Mouse (Mus musculus) monocyte, adult 5-6 weeks (primary cell): ENCODE results near the gene Mdga2. TPM values are rescaled to one million over a fixed set of nuclear protein-coding genes. Genes with fewer than 3 reads are reported as not detected.

Experiments used
- ATAC-seq: fragments of 153-309, 156-312 bp; replicated peaks from 2 replicates; pipeline ENCODE4 v1.8.0; 2017; ENCODE audit warnings: mild to moderate bottlenecking; ENCODE audit not compliant: low TSS enrichment, insufficient number of reproducible peaks, severe bottlenecking, poor library complexity, low FRiP score
- total RNA-seq: library from RNA; stranded (forward); fragments of 200-1000, 200-491, 200-594 nt; gene quantifications from 3 replicates; pipeline ENCODE4 v1.2.3, GENCODE M21; 2017

Mdga2 gene
- total RNA-seq, 1 experiment from 2014 or later = not detected

DNA sequence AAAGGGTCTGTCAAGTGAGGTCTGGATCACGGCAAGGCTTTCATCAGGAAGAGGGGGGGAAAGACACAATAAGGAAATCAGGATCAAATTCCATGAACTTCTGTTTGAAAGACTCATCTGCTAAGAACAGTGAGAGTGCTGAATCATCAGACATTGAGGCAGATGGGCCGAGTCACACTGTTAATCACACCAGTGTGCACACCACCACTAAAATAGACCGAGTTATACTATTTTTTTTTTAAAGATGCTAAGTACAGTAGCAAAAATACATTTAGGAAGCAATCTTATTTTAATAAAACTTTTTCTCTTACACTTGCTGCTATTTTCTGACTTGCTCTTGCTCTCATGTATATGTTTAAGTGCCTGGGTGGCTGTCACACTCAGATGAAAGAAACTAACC lies 382.0 kb downstream of the Mdga2 start:
- ATAC-seq = no peak

- no peak for ATAC-seq
Measured at GRCm38 (mm10) chr12:66755653-66756052, 466.7 kb downstream of the Mdga2 start.

DNA sequence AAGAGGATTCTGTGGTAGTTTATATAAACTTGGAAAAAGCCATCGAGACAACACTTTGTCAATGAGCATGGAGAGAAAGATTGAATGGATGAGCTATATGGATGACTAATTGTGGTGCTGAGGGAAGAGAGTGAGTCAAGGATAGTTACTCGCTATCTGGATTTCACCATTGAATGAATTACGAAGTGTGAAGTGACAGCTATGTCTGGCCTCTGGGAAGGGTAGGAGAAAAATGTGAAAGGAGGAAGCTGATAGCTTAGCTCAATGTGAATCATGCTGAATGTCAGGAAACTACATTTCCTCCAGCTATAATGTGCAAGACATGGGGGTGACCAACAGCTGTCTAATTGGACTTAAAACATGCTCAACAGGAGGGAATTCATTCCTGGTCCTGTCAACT lies 487.8 kb downstream of the Mdga2 start:
- no peak for ATAC-seq

- no peak for ATAC-seq
Measured at GRCm38 (mm10) chr12:66724474-66724873, 497.9 kb downstream of the Mdga2 start.

DNA sequence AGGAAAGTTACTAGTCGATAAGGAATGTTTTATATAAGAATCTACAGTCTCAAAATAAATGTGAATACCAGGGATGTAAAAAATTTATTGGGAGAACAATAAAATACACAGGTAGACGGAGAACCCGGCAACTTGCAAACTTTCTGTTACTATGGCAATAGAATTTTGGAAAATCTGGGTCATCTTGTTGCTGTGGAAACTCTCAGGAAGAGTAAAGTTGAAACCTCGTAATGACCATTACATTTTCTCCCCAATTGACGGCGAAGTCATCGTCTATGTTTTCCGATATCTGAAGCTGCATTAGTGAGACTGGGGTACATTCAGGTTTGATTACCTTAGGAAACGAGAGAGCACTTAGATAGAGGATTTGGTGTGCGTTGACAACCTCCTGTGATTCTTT lies 514.0 kb downstream of the Mdga2 start:
- ATAC-seq = no peak

- no peak for ATAC-seq
Measured at GRCm38 (mm10) chr12:66707431-66707830, 514.9 kb downstream of the Mdga2 start.

DNA sequence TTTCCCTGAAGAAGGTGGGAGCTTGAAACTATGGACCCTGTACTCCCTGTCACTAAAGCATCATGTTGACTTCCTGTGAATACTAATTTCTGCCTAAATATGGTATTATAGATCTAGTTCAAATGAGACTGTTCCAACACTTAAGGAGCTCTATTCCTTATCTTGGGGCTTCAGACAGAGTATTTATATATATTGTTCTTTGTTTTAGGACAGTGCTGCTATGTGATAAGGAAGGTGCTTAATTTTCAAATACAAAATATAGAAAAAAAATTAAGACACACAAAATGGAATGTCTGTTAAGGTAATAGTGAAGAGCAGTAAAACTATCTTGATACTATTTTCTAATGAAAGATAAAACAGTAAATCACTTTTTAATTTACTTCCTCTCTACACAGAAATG lies 517.3 kb downstream of the Mdga2 start:
- no peak for ATAC-seq

DNA sequence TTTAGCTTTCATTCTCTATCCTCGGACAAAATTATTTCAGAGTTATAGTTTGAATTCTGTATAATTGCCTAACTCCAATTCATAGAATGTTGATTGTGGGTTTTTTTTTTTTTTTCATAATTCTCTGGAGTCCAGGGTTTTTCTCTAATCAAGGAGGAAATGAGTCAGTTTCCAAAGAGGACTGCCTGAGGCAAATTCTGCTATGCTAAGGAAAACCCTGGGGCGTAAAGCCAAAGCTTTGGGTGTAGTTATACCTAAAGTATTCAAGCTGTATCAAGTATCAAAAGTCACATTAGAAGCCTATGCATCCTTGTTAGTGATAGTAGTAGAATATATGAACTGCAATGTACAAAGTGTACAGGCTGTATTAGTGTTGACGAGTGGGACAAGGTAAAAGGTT lies 519.6 kb downstream of the Mdga2 start:
- no peak for ATAC-seq

GRCm38 (mm10) chr12:66679558-66679957 lies 542.8 kb downstream of the Mdga2 start:
- ATAC-seq = no peak

- ATAC-seq = no peak
Measured at GRCm38 (mm10) chr12:66648605-66649552, 573.5 kb downstream of the Mdga2 start.

- ATAC-seq = no peak
Measured at GRCm38 (mm10) chr12:66640408-66640807, 581.9 kb downstream of the Mdga2 start.

- no peak for ATAC-seq
Measured at GRCm38 (mm10) chr12:66619944-66620343, 602.4 kb downstream of the Mdga2 start.

DNA sequence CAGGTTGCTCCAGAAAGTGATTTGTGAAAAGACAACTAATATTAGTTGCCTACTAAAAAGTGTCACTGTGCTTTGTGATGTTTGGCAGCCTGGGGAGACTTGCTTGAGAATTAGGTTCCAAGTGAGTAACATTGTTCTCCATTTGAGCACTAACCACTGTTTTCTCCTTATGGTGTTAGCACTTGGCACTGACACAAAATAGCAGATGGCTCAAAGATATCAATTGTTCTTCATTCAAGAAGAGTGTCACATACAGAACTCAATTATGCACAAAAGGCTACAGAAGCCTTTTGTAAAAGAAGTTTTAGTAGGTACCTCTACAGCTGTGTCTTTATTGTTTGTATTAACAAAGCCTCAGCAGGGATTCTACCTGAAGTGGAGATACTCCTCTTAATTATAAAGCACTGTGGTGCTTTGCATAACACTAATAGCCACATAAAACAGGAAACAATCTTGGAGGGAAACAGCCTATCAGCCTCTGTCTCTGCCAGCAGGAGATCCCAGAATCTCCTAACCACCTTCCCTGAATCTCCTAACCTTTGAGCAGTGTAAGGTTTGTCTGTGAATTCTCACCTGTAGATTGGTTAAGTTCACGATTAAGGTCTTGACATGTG lies 630.6 kb downstream of the Mdga2 start:
- ATAC-seq = no peak

- no peak for ATAC-seq
Measured at GRCm38 (mm10) chr12:66565396-66565795, 657.0 kb downstream of the Mdga2 start.

DNA sequence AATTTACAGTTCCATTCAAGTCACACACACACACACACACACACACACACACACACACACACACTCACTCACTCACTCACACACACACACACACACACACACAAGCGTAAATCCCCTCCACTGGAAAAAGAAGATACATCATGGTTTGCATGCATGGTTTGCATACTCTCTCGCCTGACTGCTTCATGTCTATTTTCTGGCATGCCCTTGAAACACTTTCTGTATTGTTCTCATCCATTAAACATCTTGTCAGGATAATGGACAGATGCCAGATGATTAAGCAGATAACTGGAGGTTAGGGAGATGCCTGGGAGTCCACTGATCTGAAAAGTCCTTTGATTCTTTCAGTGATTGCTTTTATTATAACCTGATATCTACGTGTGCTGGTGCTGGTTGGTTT lies 665.5 kb downstream of the Mdga2 start:
- no peak for ATAC-seq

DNA sequence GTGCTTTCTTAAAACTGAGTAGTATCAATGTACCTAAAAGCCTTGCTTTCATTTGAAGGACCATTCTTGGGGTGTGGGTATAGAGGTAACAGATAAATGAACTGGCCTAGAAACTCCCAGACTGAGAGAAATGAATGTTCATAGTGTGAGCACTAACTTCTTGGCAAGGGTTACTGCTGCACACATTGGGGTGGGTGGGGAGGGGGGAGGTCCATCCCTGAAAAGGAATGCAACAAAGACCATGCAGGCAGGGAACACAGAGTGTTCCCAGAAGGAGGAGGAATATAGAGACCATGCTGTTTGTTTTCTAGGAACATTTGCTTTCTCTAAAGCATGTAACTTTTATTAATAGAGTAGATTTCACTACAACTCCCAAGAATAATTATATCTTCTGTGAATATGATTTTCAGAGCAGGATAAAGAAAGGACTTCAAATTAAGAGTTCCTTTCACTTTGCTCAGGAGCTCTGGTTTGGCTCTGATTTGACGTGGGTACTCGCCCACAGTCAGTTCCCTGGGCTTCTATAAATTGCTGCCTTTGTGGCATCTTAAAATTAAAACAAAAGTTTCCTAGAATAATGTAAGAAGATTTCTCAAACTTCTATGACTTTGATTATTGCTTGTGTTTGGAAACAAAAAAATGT lies 666.0 kb downstream of the Mdga2 start:
- ATAC-seq = no peak

DNA sequence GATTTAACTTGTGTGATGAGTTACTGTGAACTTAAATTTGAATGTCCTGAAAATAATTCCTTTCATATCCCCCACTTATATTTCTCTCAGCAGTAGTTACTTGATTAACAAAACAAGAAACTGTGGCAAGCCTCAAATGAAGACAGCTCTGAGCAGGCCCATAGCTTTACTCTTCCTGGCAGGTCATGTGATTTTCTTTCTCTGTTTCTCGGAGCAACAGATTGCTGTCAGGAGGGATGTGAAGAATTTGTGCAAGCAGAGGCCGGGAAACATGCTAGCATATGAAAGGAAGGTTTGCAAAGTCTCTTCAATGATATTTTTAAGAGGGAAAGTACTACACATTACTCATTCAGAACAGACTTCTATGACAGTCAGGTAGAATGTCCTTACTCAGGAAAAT lies 697.4 kb downstream of the Mdga2 start:
- ATAC-seq = no peak

GRCm38 (mm10) chr12:66499258-66499657 lies 723.1 kb downstream of the Mdga2 start:
- ATAC-seq = no peak

GRCm38 (mm10) chr12:66470868-66471267 lies 751.5 kb downstream of the Mdga2 start:
- ATAC-seq = no peak
